Mouse (Mus musculus): Measurements from ENCODE around the gene Ifnar1.

- TF ChIP-seq CTCF (IDR thresholded peaks at IDR 0.05; ENCODE audit: control insufficient read depth, insufficient read depth, low read length) (no peak), POLR2A (IDR thresholded peaks at IDR 0.05; ENCODE audit: borderline replicate concordance, control insufficient read depth, low read depth, low read length) (no peak)
Measured at GRCm38 (mm10) chr16:91444847-91445246, 40.2 kb upstream of the Ifnar1 start.

All from bone marrow, adult 2 months (tissue).